Mouse (Mus musculus): ENCODE results near the gene Abhd16a. TPM values are rescaled to one million over a fixed set of nuclear protein-coding genes. Genes with fewer than 3 reads are reported as not detected.

The Abhd16a gene
- polyA plus RNA-seq, 1 experiment = 119 TPM

DNA sequence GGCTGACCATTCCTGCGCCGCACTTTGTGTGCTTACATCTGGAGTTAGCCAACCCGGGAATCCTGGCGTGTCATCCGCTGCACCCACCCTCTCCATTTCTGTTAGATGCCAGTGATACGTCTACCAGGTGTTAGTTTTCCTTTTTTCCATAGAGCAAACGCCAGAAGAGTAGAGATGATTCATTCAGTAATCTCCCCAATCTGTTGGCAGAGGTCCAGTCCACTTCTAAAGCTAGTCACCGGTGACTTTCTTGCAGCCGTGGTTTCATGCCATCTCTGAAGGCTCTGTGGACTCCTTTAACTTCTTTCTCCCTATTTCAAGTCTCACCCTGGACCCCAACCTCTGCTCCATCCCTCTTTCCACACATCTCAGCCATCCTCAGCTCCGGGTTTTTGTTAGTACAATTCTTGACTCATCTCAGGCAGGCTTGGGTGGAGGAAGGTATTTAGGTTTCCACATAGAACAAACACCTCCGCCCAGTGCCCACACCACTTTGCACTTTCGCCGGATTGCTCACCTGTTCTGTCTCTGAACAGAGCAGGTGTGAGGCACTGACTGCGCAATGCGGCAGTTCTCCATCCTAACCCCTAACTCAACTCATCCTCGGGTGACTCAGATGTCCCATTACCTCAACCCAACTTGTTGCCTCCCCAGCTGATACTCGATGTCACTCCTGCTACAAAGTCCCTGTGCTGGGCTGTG, 20.7 kb upstream of the Abhd16a start:
- H3K4me1 ChIP-seq (ENCODE audit: control insufficient read depth, insufficient read depth, insufficient read length) = peaks cover 8% of the 10 kb centered on the region

DNA sequence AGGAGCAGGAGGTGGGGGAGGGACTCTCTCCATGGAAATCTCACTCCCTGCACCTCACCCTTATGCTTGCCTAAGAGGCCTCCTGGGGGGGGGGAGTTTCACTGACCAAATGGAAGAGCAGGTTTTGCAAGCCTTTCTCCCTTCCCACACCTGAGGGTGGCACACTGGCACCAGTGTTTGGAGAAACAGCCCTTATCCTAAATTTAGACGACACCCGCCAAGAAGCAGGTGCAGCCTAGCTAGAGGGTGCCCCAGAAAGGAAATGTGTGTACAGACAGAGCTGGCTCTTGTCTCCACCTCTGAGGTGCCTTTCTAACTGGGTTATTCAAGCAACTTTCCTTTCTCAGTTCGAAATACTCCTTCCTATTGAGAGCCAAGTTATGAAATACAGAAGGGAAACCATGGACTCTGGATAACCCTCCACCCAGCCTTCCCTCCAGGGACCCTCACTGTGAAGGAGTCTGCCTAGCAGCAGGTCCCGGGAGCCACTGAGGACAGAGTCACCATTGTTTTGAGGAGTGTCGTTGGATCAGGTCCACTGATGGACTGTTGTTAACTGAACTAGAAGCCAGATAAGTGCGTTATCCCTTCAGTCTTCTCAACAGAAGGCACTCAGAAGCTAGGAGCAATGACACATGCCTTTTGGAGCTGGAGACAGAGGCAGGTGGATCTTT, 18.4 kb upstream of the Abhd16a start:
- Histone ChIP-seq H3K36me3 (ENCODE audit: control insufficient read depth, insufficient read depth, low read length) (no peaks in the 10 kb centered on the region), H3K4me3 (ENCODE audit: extremely low read depth, insufficient read depth, insufficient read length) (no peak overlapping the region), H3K27me3 (ENCODE audit: control insufficient read depth, insufficient read depth, low read length) (no peaks in the 10 kb centered on the region; the same call in 1 of the 2 replicates), H3K27ac (ENCODE audit: insufficient read depth, low read length) (no peak overlapping the region), H3K4me1 (ENCODE audit: control insufficient read depth, insufficient read depth, insufficient read length) (no peaks in the 10 kb centered on the region)
- TF ChIP-seq POLR2A (IDR thresholded peaks at IDR 0.05; ENCODE audit: low read depth, low read length) = no peak
- TF ChIP-seq CTCF (IDR thresholded peaks at IDR 0.05; ENCODE audit: extremely low read depth, insufficient read depth, insufficient read length, insufficient replicate concordance) = no peak
- 44% methylated on average over 6 of the region's 6 CpGs for WGBS
- DNase-seq (ENCODE audit: low read depth in 1 of 2, low spot score in 2 of 2) = no peak

More for the DNA sequence above, 20.7 kb upstream of the Abhd16a start:
- 74% methylated on average over 17 of the region's 17 CpGs for WGBS
- H3K27me3 ChIP-seq (ENCODE audit: control insufficient read depth, insufficient read depth, low read length) = no peaks in the 10 kb centered on the region; the same call in 1 of the 2 replicates
- DNase-seq (ENCODE audit: low read depth in 1 of 2, low spot score in 2 of 2) = no peak
- H3K27ac ChIP-seq (ENCODE audit: insufficient read depth, low read length) = no peak overlapping the region
- no peak overlapping the region for H3K4me3 ChIP-seq (ENCODE audit: extremely low read depth, insufficient read depth, insufficient read length)
- H3K36me3 ChIP-seq (ENCODE audit: control insufficient read depth, insufficient read depth, low read length) = no peaks in the 10 kb centered on the region
- TF ChIP-seq POLR2A (IDR thresholded peaks at IDR 0.05; ENCODE audit: low read depth, low read length) (no peak), CTCF (IDR thresholded peaks at IDR 0.05; ENCODE audit: extremely low read depth, insufficient read depth, insufficient read length, insufficient replicate concordance) (no peak)

DNA sequence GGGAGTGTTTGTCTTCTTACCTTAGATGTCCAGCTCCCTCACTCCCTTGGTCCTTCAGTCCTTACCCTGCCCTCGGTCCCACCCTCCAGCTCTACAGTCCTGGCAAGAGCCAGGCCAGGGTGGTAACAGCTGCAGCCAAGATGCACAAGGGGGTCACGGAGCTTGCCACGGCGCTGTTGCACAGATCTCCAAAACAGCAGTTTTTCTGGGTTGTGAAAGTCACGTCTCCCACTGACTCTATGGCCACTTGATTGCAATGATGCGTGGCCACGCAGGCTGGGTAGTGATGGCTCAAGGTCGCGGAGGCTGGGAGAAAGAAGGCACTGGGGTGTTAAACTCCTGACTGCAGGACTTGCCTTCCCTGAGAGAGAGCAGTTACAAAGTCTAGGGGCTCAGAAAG, 17.6 kb upstream of the Abhd16a start:
- TF ChIP-seq CTCF (IDR thresholded peaks at IDR 0.05; ENCODE audit: extremely low read depth, insufficient read depth, insufficient read length, insufficient replicate concordance) (no peak), POLR2A (IDR thresholded peaks at IDR 0.05; ENCODE audit: low read depth, low read length) (no peak)
- no peak for DNase-seq (ENCODE audit: low read depth in 1 of 2, low spot score in 2 of 2)
- no peaks in the 10 kb centered on the region for H3K4me1 ChIP-seq (ENCODE audit: control insufficient read depth, insufficient read depth, insufficient read length)
- no peaks in the 10 kb centered on the region; the same call in 1 of the 2 replicates for H3K27me3 ChIP-seq (ENCODE audit: control insufficient read depth, insufficient read depth, low read length)
- no peak overlapping the region for H3K27ac ChIP-seq (ENCODE audit: insufficient read depth, low read length)
- WGBS = 87% methylated on average over 9 of the region's 9 CpGs
- no peaks in the 10 kb centered on the region for H3K36me3 ChIP-seq (ENCODE audit: control insufficient read depth, insufficient read depth, low read length)
- H3K4me3 ChIP-seq (ENCODE audit: extremely low read depth, insufficient read depth, insufficient read length) = no peak overlapping the region

GRCm38 (mm10) chr17:35074097-35074496, 15.0 kb upstream of the Abhd16a start:
- H3K27ac ChIP-seq (ENCODE audit: insufficient read depth, low read length) = no peak overlapping the region
- no peak for DNase-seq (ENCODE audit: low read depth in 1 of 2, low spot score in 2 of 2)
- TF ChIP-seq POLR2A (IDR thresholded peaks at IDR 0.05; ENCODE audit: low read depth, low read length) (no peak), CTCF (IDR thresholded peaks at IDR 0.05; ENCODE audit: extremely low read depth, insufficient read depth, insufficient read length, insufficient replicate concordance) (no peak)
- no peak overlapping the region for H3K4me3 ChIP-seq (ENCODE audit: extremely low read depth, insufficient read depth, insufficient read length)
- WGBS = 10% methylated on average over 17 of the region's 17 CpGs
- no peaks in the 10 kb centered on the region; the same call in 1 of the 2 replicates for H3K4me1 ChIP-seq (ENCODE audit: control insufficient read depth, insufficient read depth, insufficient read length)
- H3K36me3 ChIP-seq (ENCODE audit: control insufficient read depth, insufficient read depth, low read length) = no peaks in the 10 kb centered on the region
- H3K27me3 ChIP-seq (ENCODE audit: control insufficient read depth, insufficient read depth, low read length) = no peaks in the 10 kb centered on the region

DNA sequence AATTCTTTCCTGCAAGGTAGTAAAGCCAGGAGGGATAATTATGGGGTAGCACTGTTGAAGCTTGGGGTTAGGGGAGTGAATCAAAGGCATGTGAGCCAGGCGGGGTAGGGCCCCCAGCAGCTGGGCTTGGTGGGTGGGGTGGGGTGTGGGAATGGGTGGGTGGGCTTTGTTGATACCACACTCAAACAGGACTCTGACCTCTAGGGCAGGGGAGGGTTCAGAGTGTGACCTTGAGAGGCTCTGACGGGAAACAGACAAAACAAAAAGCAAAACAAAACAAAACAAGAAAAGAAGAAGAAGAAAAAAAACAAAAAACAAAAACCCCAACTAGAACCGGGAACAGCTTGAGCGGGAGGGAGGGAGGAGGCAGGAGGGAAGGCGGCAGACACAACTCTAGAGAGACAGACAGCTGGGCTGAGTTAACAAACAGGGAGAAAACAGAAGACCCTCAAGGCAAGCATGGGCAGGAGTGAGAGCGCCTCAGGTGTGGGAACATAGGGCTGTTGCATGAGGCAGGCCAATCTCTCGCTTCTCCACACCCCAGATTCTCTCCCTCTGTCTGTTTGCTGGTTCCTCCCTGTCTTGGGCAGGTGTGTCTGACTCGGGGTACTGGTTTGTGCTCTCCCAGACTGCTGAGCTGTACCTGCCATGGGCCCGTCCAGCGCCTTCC, 12.4 kb upstream of the Abhd16a start, which contains the start of gene Ly6g6e:
Gene Ly6g6e, plus strand, starts transcription at position 396 of the 670 bp plus-strand sequence.
- DNase-seq (ENCODE audit: low read depth in 1 of 2, low spot score in 2 of 2) = no peak
- WGBS = 66% methylated on average over 10 of the region's 10 CpGs
- TF ChIP-seq POLR2A (IDR thresholded peaks at IDR 0.05; ENCODE audit: low read depth, low read length) = no peak
- no peak for TF ChIP-seq CTCF (IDR thresholded peaks at IDR 0.05; ENCODE audit: extremely low read depth, insufficient read depth, insufficient read length, insufficient replicate concordance)
- Histone ChIP-seq H3K4me3 (ENCODE audit: extremely low read depth, insufficient read depth, insufficient read length) (no peak within 1 kb of the TSS; the same call in 1 of the 2 replicates), H3K27ac (ENCODE audit: insufficient read depth, low read length) (no peak within 1 kb of the TSS), H3K36me3 (ENCODE audit: control insufficient read depth, insufficient read depth, low read length) (no peaks in the 10 kb centered on the region), H3K4me1 (ENCODE audit: control insufficient read depth, insufficient read depth, insufficient read length) (no peaks in the 10 kb centered on the region; the same call in 1 of the 2 replicates), H3K27me3 (ENCODE audit: control insufficient read depth, insufficient read depth, low read length) (no peaks in the 10 kb centered on the region)

GRCm38 (mm10) chr17:35077285-35077684, 11.8 kb upstream of the Abhd16a start:
- no peaks in the 10 kb centered on the region for H3K36me3 ChIP-seq (ENCODE audit: control insufficient read depth, insufficient read depth, low read length)
- H3K4me1 ChIP-seq (ENCODE audit: control insufficient read depth, insufficient read depth, insufficient read length) = no peaks in the 10 kb centered on the region; the same call in 1 of the 2 replicates
- H3K27me3 ChIP-seq (ENCODE audit: control insufficient read depth, insufficient read depth, low read length) = no peaks in the 10 kb centered on the region
- no peak for DNase-seq (ENCODE audit: low read depth in 1 of 2, low spot score in 2 of 2)
- WGBS = 11% methylated on average over 2 of the region's 2 CpGs
- H3K4me3 ChIP-seq (ENCODE audit: extremely low read depth, insufficient read depth, insufficient read length) = no peak overlapping the region; the same call in 1 of the 2 replicates
- TF ChIP-seq POLR2A (IDR thresholded peaks at IDR 0.05; ENCODE audit: low read depth, low read length) = no peak
- no peak for TF ChIP-seq CTCF (IDR thresholded peaks at IDR 0.05; ENCODE audit: extremely low read depth, insufficient read depth, insufficient read length, insufficient replicate concordance)
- H3K27ac ChIP-seq (ENCODE audit: insufficient read depth, low read length) = no peak overlapping the region
